Mouse (Mus musculus) heart, postnatal 0 days (tissue): ENCODE measurements around the gene Cd3e.

ENCODE experiments used
- CTCF ChIP-seq: IDR thresholded peaks from 2 replicates; pipeline ENCODE4 v1.5.1; 2016; ENCODE audit warnings: antibody characterized with exemption, control low read depth, low read depth
- EP300 ChIP-seq: IDR thresholded peaks from 2 replicates; pipeline ENCODE4 v1.6.1; 2016; ENCODE audit warnings: antibody characterized with exemption, low read depth

- TF ChIP-seq CTCF = no peak
- no peak for TF ChIP-seq EP300
Observed at GRCm38 (mm10) chr9:45034526-45034925, 25.1 kb upstream of the Cd3e start.
